ENCODE assay signal across 13 mouse cellular contexts in genomic region chr1:171607176-171607575, GRCm38 (mm10). TPM values are rescaled to one million over a fixed set of nuclear protein-coding genes. Genes with fewer than 3 reads are reported as not detected.
DNase-seq lines count a peak whose midpoint lies in the region; TF ChIP-seq lines count a peak whose summit lies in the region.
"Had no signal": no experiment of that assay in that cellular context is flagged by ENCODE, and none has a peak within 500 bp of the region (broad histone marks: within the 10 kb centered on the region; RNA-seq: fewer than 3 reads in every experiment).

Gene Ly9, minus strand, starts transcription at chr1:171607410.

- peak; percentile 18; the same call in 1 of the 2 replicates for TF ChIP-seq CTCF in bone marrow, adult 2 months (IDR thresholded peaks at IDR 0.05; ENCODE audit: control insufficient read depth, insufficient read depth, low read length)

- DNase-seq in CD4-positive helper T cell, adult 2 months (ENCODE audit: low read depth, low spot score): peak; percentile 94
- DNase-seq in lung, postnatal 36 days: peak; percentile 55
- DNase-seq in spleen, postnatal 14 days (ENCODE audit: low spot score in 2 of 2): peak; percentile 37 to 58
- no peak for DNase-seq in kidney, adult 18-20 months
- no peak for DNase-seq in heart, postnatal 25 days (ENCODE audit: low spot score)
- DNase-seq in left cerebral cortex, postnatal 14 days (ENCODE audit: low spot score in 2 of 2): no peak
- no peak for DNase-seq in cerebellum, adult 18-20 months
- DNase-seq: heart, postnatal 4 days; kidney, postnatal 14 days had no signal

- peak within 1 kb of the TSS; percentile 56 for H3K4me3 ChIP-seq in bone marrow, adult 2 months (replicated peaks; ENCODE audit: control insufficient read depth, low read depth, low read length)
- H3K4me3 ChIP-seq: stomach, embryonic 15.5 days had no signal

- peaks cover 2% of the 10 kb centered on the region; the same call in 1 of the 2 replicates for H3K4me1 ChIP-seq in bone marrow, adult 2 months (ENCODE audit: control insufficient read depth, insufficient read depth, low read length)
- H3K4me1 ChIP-seq: stomach, embryonic 15.5 days had no signal

- WGBS in bone marrow, adult 2 months: 2% methylated on average over 9 of the region's 9 CpGs

- TF ChIP-seq POLR2A in bone marrow, adult 2 months (IDR thresholded peaks at IDR 0.05; ENCODE audit: borderline replicate concordance, control insufficient read depth, low read depth, low read length): no peak

- H3K27ac ChIP-seq in bone marrow, adult 2 months (ENCODE audit: control insufficient read depth, insufficient read depth, low read depth, low read length, poor library complexity): no peak within 1 kb of the TSS
- H3K27ac ChIP-seq: stomach, embryonic 15.5 days had no signal

- intact Hi-C loops in heart, postnatal 25 days (cut with DNase I): no loop called here
- intact Hi-C loops in left cerebral cortex, postnatal 14 days (cut with DNase I): no loop called here

RNA-seq across cellular contexts. Expression of gene Ly9, which starts in this region (rescaled TPM):
- polyA plus RNA-seq in bone marrow, adult 2 months (2011; ENCODE audit: insufficient read depth, insufficient read length, low replicate concordance, missing spikeins): 12.8 and 23.7 TPM in 2 replicates
- total RNA-seq in heart, postnatal 25 days (2021): under 1 TPM; 0.22 to 0.39 TPM
- total RNA-seq in left cerebral cortex, postnatal 14 days (2021): not detected
- polyA plus RNA-seq: limb, embryonic 11.5 days; neural tube, embryonic 11.5 days had no signal

Comparison
In these comparisons a context has a peak if more than half of its experiments do, and no peak if none do; other contexts are left out.
1. DNase-seq: peak in CD4-positive helper T cell, adult 2 months (single experiment), lung, postnatal 36 days (single experiment) and spleen, postnatal 14 days (2 of 2); none in kidney, adult 18-20 months (single experiment), heart, postnatal 25 days (single experiment), left cerebral cortex, postnatal 14 days (0 of 2) and cerebellum, adult 18-20 months (0 of 2).